Mouse (Mus musculus) CH12.LX (cell line): ENCODE measurements around the gene Mpp5.

Experiments used
- CTCF ChIP-seq, 2 experiments: IDR thresholded peaks in 1 of 2; conservative IDR thresholded peaks in 1 of 2; 2 replicates each; pipeline ENCODE4 v1.5.1; 2011 to 2012; ENCODE audit warnings: low read depth in 2 of 2, low read length in 2 of 2, improper control_type of control experiment in 1 of 2, inconsistent platforms in 1 of 2, mild to moderate bottlenecking in 1 of 2, moderate library complexity in 1 of 2
- ELF1 ChIP-seq: IDR thresholded peaks from 2 replicates; pipeline ENCODE4 v1.6.1; 2014; ENCODE audit warnings: low read depth, mild to moderate bottlenecking, inconsistent platforms, low read length, improper control_type of control experiment
- JUN ChIP-seq: IDR thresholded peaks from 2 replicates; pipeline ENCODE4 v1.6.1; 2011; ENCODE audit warnings: low read depth, mild to moderate bottlenecking, low read length, improper control_type of control experiment, moderate library complexity; ENCODE audit not compliant: insufficient read depth
- MAZ ChIP-seq: IDR thresholded peaks from 2 replicates; pipeline ENCODE4 v1.6.1; 2012; ENCODE audit warnings: low read depth, mild to moderate bottlenecking, inconsistent platforms, low read length, improper control_type of control experiment, moderate library complexity
- MYC ChIP-seq: IDR thresholded peaks from 2 replicates; pipeline ENCODE4 v1.6.1; 2011; ENCODE audit warnings: low read depth, mild to moderate bottlenecking, improper control_type of control experiment, low read length
- NRF1 ChIP-seq: IDR thresholded peaks from 2 replicates; pipeline ENCODE4 v1.6.1; 2014; ENCODE audit warnings: low read depth, mild to moderate bottlenecking, inconsistent platforms, low read length, improper control_type of control experiment, moderate library complexity
- POLR2A ChIP-seq: IDR thresholded peaks from 2 replicates; pipeline ENCODE4 v1.6.1; 2011; ENCODE audit warnings: low read depth, mild to moderate bottlenecking, improper control_type of control experiment, low read length
- POLR2AphosphoS2 ChIP-seq: IDR thresholded peaks from 2 replicates; pipeline ENCODE4 v1.6.1; 2011; ENCODE audit warnings: low read depth, low read length, improper control_type of control experiment
- USF1 ChIP-seq: IDR thresholded peaks from 2 replicates; pipeline ENCODE4 v1.6.1; 2014; ENCODE audit warnings: low read depth, mild to moderate bottlenecking, inconsistent platforms, low read length, improper control_type of control experiment
- USF2 ChIP-seq: conservative IDR thresholded peaks from 2 replicates; pipeline ENCODE4 v1.6.1; 2011; ENCODE audit warnings: low read depth, low read length, improper control_type of control experiment
- ZKSCAN1 ChIP-seq: IDR thresholded peaks from 2 replicates; pipeline ENCODE4 v1.6.1; 2012; ENCODE audit warnings: low read depth, inconsistent platforms, low read length, improper control_type of control experiment, borderline replicate concordance
- ZMIZ1 ChIP-seq: IDR thresholded peaks from 2 replicates; pipeline ENCODE4 v1.6.1; 2012; ENCODE audit warnings: low read depth, mild to moderate bottlenecking, inconsistent platforms, low read length, improper control_type of control experiment

DNA sequence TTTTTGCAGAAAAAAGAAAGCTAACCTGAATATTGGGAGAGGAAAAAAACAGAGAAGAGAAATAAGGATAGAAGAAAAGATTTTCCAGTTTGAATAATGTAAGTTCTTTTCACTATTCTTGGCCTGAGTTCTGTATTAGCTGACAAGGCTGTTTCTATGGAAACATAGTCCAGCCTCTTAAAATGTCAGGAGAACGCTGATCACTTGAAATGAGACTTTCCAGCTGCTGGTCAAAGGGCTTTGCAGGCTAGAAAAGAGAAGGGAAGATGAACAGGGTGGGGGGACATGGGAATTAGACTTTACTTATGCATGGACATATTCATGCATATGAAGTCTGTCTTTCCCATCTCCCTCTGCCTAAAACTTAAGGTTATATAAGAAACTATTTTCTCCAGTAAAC lies 45.5 kb downstream of the Mpp5 start:
- TF ChIP-seq ZKSCAN1, result no peak
- no peak for TF ChIP-seq POLR2A
- no peak for TF ChIP-seq MYC
- no peak for TF ChIP-seq USF1
- no peak for TF ChIP-seq MAZ
- TF ChIP-seq CTCF (conservative IDR thresholded peaks at IDR 0.05 in 1 of 2, IDR thresholded peaks at IDR 0.05 in 1 of 2; ENCODE audit: low read depth in 2 of 2, low read length in 2 of 2), result no peak
- no peak for TF ChIP-seq USF2
- TF ChIP-seq ELF1, result no peak
- no peak for TF ChIP-seq ZMIZ1
- no peak for TF ChIP-seq JUN
- TF ChIP-seq POLR2AphosphoS2, result no peak
- no peak for TF ChIP-seq NRF1
